Mouse (Mus musculus) stomach, embryonic 16.5 days (tissue): ENCODE measurements around the gene Rab1b. TPM values are rescaled to one million over a fixed set of nuclear protein-coding genes. Genes with fewer than 3 reads are reported as not detected.

Experiments used
- ATAC-seq: fragments of 200-750 bp; cut with Nextera tagmentation; 2 replicates; pipeline ENCODE4 v1.8.0; 2017; ENCODE audit warnings: moderate number of reproducible peaks, moderate TSS enrichment; ENCODE audit not compliant: insufficient read depth, low FRiP score
- H3K27ac ChIP-seq: fragments of 300-500 bp; sonication (generic); 2 replicates; pipeline ENCODE4 v1.5.1; 2014; ENCODE audit warnings: low read length
- H3K27me3 ChIP-seq: fragments of 300-500 bp; sonication (generic); 2 replicates; pipeline ENCODE4 v1.6.1; 2014; ENCODE audit warnings: low read length, control low read depth, mixed read lengths; ENCODE audit not compliant: control insufficient read depth, insufficient read depth
- H3K36me3 ChIP-seq: fragments of 300-500 bp; sonication (generic); 2 replicates; pipeline ENCODE4 v1.6.1; 2014; ENCODE audit warnings: low read length; ENCODE audit not compliant: control insufficient read depth, insufficient read depth
- H3K4me1 ChIP-seq: fragments of 300-500 bp; sonication (generic); 2 replicates; pipeline ENCODE4 v1.6.1; 2014; ENCODE audit warnings: low read length, control low read depth, mixed read lengths; ENCODE audit not compliant: control insufficient read depth, insufficient read depth
- H3K4me2 ChIP-seq: fragments of 300-500 bp; sonication (generic); 2 replicates; pipeline ENCODE4 v1.6.1; 2014; ENCODE audit warnings: low read depth, low read length, mixed read lengths
- H3K4me3 ChIP-seq: fragments of 300-500 bp; sonication (generic); replicated peaks from 2 replicates; pipeline ENCODE4 v1.5.1; 2014; ENCODE audit warnings: mild to moderate bottlenecking, low read length
- H3K9ac ChIP-seq: fragments of 300-500 bp; sonication (generic); 2 replicates; pipeline ENCODE4 v1.6.1; 2014; ENCODE audit warnings: low read length
- H3K9me3 ChIP-seq: fragments of 300-500 bp; sonication (generic); replicated peaks from 2 replicates; pipeline ENCODE4 v1.6.1; 2016; ENCODE audit warnings: low read length, control low read depth; ENCODE audit not compliant: control insufficient read depth
- WGBS: fragments of 180-500 bp; shearing (Covaris S2); extraction: QIAGEN DNeasy Blood & Tissue Kit; methylation state at CpG from one replicate; pipeline ENCODE4 v1.1.7; 2014; 5-methylcytosine and 5-hydroxymethylcytosine counted together
- polyA plus RNA-seq: library from polyadenylated mRNA; unstranded; fragments of >200 nt; fragmentation: Nextera tagmentation; extraction: Ambion mirVana; gene quantifications from 2 replicates; pipeline ENCODE4 v1.2.1, GENCODE M21; 2015

Gene Rab1b
- polyA plus RNA-seq, 1 experiment from 2014 or later = 240 TPM

GRCm38 (mm10) chr19:5069486-5069885 lies 37.4 kb downstream of the Rab1b start:
- no peak for ATAC-seq
- Histone ChIP-seq H3K27ac (no peak overlapping the region), H3K9ac (peak overlapping the region; percentile 87), H3K27me3 (no peaks in the 10 kb centered on the region), H3K4me2 (peak overlapping the region; percentile 77), H3K4me1 (peaks cover 50% of the 10 kb centered on the region), H3K36me3 (no peaks in the 10 kb centered on the region), H3K4me3 (peak overlapping the region; percentile 69), H3K9me3 (no peaks in the 10 kb centered on the region)
- 72% methylated on average over 5 of the region's 5 CpGs for WGBS

- Histone ChIP-seq H3K9ac (peak overlapping the region; percentile 87), H3K27me3 (no peaks in the 10 kb centered on the region), H3K27ac (peak overlapping the region; percentile 97), H3K4me1 (peaks cover 50% of the 10 kb centered on the region), H3K9me3 (no peaks in the 10 kb centered on the region), H3K4me2 (peak overlapping the region; percentile 77), H3K36me3 (no peaks in the 10 kb centered on the region), H3K4me3 (peak overlapping the region; percentile 69)
- WGBS = 32% methylated on average over 21 of the region's 21 CpGs
- no peak for ATAC-seq
These were observed 38.2 kb downstream of the Rab1b start for GRCm38 (mm10) chr19:5068570-5069234.

DNA sequence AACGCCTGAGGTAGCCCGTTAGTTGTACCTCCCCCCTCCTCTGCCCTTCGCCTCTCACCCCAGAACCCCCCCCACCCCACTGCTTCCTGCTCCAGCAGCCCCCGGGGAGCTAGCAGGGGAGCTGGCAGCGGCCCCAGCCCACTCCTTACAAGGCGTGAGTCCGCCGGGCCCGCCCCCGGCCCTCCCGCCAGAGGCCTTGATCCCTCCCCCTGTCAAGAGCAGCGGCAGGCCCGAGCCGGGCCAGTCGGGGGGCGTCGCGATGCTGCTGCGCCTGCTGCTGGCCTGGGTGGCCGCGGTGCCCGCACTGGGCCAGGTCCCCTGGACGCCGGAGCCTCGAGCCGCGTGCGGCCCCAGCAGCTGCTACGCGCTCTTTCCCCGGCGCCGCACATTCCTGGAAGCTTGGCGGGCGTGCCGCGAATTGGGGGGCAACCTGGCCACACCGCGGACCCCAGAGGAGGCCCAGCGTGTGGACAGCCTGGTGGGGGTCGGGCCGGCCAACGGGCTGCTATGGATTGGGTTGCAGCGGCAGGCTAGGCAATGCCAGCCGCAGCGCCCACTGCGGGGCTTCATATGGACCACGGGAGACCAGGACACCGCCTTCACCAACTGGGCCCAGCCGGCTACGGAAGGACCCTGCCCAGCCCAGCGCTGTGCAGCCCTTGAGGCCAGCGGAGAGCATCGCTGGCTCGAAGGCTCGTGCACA lies 38.9 kb downstream of the Rab1b start, which contains the start of gene Cd248:
Gene Cd248, plus strand, starts transcription at position 212 of the 703 bp plus-strand sequence.
- Histone ChIP-seq H3K4me2 (peak within 1 kb of the TSS; percentile 77), H3K27ac (peak within 1 kb of the TSS; percentile 97), H3K4me3 (peak within 1 kb of the TSS; percentile 69), H3K9me3 (no peaks in the 10 kb centered on the region), H3K36me3 (no peaks in the 10 kb centered on the region), H3K4me1 (peaks cover 50% of the 10 kb centered on the region), H3K27me3 (no peaks in the 10 kb centered on the region), H3K9ac (peak within 1 kb of the TSS; percentile 87)
- WGBS = 2% methylated on average over 56 of the region's 56 CpGs
- peak; percentile 70 for ATAC-seq

DNA sequence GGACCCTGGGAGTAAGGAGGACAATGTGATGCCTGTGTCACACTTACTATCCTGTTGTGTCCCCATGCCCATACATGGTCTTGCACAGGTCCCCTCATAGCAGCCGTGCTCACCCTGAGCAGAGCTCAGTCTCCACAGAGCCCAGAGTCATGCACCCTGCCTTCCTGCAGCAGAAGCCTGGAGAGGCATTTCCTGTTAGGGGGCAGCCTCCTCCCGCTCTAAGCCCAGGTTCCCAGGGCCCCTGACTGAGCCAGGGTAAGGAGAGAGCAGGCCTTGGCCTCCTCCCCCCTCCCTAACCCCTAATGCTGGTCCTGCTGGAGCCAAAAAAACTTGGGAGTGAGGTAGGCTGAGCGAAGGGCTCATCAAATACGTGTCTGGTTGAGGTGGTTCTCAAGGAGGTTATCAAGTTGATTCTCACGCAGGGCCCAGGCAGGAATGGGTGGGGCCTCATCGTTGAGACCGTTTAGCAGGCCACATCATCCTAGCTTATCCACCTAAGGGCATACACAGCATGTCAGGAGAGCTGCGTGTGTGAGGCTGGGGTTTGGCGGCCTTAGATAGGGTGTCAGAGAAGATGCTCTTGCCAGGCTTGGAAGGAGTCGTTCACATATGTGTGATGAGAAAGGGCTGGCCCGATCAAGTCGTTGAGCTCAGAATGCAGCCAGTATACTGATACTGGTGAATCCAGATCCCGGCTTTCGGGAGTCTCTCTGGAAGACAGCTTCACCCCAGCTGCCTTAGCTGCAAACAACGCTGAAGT lies 39.7 kb downstream of the Rab1b start:
- H3K4me1 ChIP-seq = peaks cover 44% of the 10 kb centered on the region
- no peaks in the 10 kb centered on the region for H3K9me3 ChIP-seq
- ATAC-seq = 0 out of 2 replicates have a peak, but pooled peaks have one; percentile 1
- peak overlapping the region; percentile 87 for H3K9ac ChIP-seq
- peak overlapping the region; percentile 97 for H3K27ac ChIP-seq
- peak overlapping the region; percentile 77 for H3K4me2 ChIP-seq
- H3K27me3 ChIP-seq = no peaks in the 10 kb centered on the region
- H3K36me3 ChIP-seq = no peaks in the 10 kb centered on the region
- WGBS = 6% methylated on average over 15 of the region's 15 CpGs
- peak overlapping the region; percentile 69 for H3K4me3 ChIP-seq

DNA sequence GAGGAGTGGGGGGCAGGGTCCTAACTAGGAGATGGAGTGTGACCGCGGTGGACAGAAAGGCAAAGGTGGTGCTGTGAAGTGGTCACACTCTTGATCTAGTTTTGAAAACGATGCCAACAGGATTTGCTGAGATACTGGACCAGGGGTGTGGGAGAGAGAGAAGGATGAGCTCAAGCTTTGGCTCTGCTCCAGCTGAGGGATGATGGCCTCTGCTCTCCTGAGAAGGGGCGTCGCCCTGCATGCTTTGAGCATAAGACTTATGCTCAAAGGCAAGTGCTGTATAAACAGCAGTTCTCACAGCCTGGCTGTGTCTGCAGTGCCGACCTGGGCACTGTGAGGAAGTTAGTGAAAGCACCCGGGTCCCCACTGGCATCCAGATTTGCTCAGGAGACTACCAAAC lies 41.8 kb downstream of the Rab1b start:
- no peak overlapping the region for H3K4me2 ChIP-seq
- H3K27me3 ChIP-seq = no peaks in the 10 kb centered on the region
- H3K9ac ChIP-seq = no peak overlapping the region
- ATAC-seq = no peak
- peaks cover 53% of the 10 kb centered on the region for H3K4me1 ChIP-seq
- H3K36me3 ChIP-seq = no peaks in the 10 kb centered on the region
- no peak overlapping the region for H3K4me3 ChIP-seq
- H3K27ac ChIP-seq = 0 out of 2 replicates have a peak overlapping the region, but pooled peaks have one; percentile 25
- 38% methylated on average over 7 of the region's 7 CpGs for WGBS
- no peaks in the 10 kb centered on the region for H3K9me3 ChIP-seq

DNA sequence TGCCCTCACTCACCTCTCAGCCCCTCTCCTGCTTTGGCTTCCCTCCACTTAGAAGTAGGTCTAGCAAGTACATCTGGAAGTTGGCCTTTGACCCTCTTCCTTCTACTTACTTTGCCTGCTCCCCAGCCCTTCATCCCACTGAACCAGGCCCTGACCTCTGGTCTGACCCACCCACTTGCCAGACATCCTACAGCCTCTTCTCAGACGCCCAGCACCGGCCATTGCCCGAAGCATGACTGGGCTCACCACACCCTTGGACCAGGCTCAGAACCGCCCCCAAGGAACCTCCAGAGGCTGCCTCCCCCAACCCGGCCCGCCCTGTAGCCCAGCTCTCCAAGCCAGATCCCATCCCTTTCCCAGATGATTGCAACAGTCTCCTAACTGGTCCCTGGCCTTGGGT lies 44.4 kb downstream of the Rab1b start:
- Histone ChIP-seq H3K4me3 (no peak overlapping the region), H3K36me3 (no peaks in the 10 kb centered on the region), H3K9me3 (no peaks in the 10 kb centered on the region), H3K4me2 (no peak overlapping the region), H3K4me1 (peaks cover 50% of the 10 kb centered on the region), H3K27ac (no peak overlapping the region), H3K27me3 (no peaks in the 10 kb centered on the region), H3K9ac (no peak overlapping the region)
- 73% methylated on average over 6 of the region's 6 CpGs for WGBS
- no peak for ATAC-seq

GRCm38 (mm10) chr19:5062041-5062440 lies 44.8 kb downstream of the Rab1b start:
- 86% methylated on average over 5 of the region's 5 CpGs for WGBS

GRCm38 (mm10) chr19:5060365-5061330 lies 46.2 kb downstream of the Rab1b start:
- peaks cover 48% of the 10 kb centered on the region for H3K4me1 ChIP-seq
- H3K4me3 ChIP-seq = no peak overlapping the region
- no peaks in the 10 kb centered on the region for H3K36me3 ChIP-seq
- ATAC-seq = peak; percentile 45
- 30% methylated on average over 5 of the region's 5 CpGs for WGBS
- no peak overlapping the region for H3K4me2 ChIP-seq
- no peaks in the 10 kb centered on the region for H3K9me3 ChIP-seq
- H3K27ac ChIP-seq = peak overlapping the region; percentile 56
- H3K27me3 ChIP-seq = no peaks in the 10 kb centered on the region
- H3K9ac ChIP-seq = peak overlapping the region; percentile 40

More at GRCm38 (mm10) chr19:5062041-5062440, 44.8 kb downstream of the Rab1b start:
- Histone ChIP-seq H3K27ac (no peak overlapping the region), H3K4me1 (peaks cover 46% of the 10 kb centered on the region), H3K9me3 (no peaks in the 10 kb centered on the region), H3K4me2 (no peak overlapping the region), H3K9ac (no peak overlapping the region), H3K4me3 (no peak overlapping the region), H3K27me3 (no peaks in the 10 kb centered on the region), H3K36me3 (no peaks in the 10 kb centered on the region)
- ATAC-seq = no peak
